Mouse (Mus musculus): Measurements from ENCODE around the gene Adssl1. TPM values are rescaled to one million over a fixed set of nuclear protein-coding genes. Genes with fewer than 3 reads are reported as not detected.
A peak's percentile ranks its signal among the peaks of the same experiment; 100 is the strongest.

Adssl1 gene
- total RNA-seq, 2 experiments from 2014 or later, result 42.9 to 72.4 TPM

DNA sequence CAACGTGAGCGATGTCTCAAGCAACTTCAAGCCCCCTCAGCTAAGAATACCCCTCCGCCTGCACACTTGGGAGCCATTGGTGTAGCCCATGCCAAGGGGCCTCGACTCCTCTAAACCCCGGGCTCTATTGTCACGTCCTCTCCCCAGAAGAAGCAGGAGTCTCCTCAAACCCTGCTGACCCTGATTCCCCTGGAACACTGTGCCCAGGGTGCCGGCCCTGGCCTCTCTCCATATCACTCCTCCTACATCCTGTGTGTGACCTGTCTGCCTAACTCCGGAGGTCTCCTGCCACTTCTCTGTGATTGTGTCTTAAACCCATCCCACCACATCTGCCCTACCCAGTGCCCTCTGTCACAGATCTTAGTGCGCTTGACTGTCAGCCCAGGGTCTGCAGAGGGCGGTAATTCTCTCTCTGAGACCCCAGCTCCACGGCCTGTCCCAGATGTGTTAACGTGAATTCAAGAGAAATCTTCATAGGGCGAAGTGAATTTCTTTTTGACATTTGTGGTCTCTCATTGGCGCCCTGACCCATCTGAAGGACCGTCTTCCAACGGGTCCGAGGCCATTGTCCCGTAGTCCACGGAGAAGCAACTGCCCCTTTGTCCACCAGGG lies 58.2 kb downstream of the Adssl1 start:
- peak; percentile 5 for DNase-seq

- DNase-seq, result peak; percentile 78
These were observed 58.7 kb downstream of the Adssl1 start, which contains the start of gene Zbtb42 for GRCm38 (mm10) chr12:112678555-112679026. Gene Zbtb42 (plus strand): TSS chr12:112678828.

GRCm38 (mm10) chr12:112679027-112679996 lies 59.5 kb downstream of the Adssl1 start:
- DNase-seq, result no peak

- no peak for DNase-seq
These were observed 63.5 kb downstream of the Adssl1 start for GRCm38 (mm10) chr12:112683351-112683750.

- DNase-seq, result no peak
These were observed 68.6 kb downstream of the Adssl1 start for GRCm38 (mm10) chr12:112688458-112688857.

Small RNA genes lying within 50 kb of the gene (microRNA-seq; reads per million reads assigned to microRNA genes)
- not detected for gene Mir6939

Other genes starting within 250 kb of the Adssl1 start
- gene A530016L24Rik, start 130.6 kb upstream of the Adssl1 start, total RNA-seq (2021), result 10 to 100 TPM; 16.2 to 22.6 TPM
- gene Tmem179, start 103.3 kb upstream of the Adssl1 start, total RNA-seq (2021), result 1 to 10 TPM; 4.8 to 6.8 TPM
- gene Inf2, start 31.3 kb upstream of the Adssl1 start, total RNA-seq (2021), result 10 to 100 TPM; 21.7 to 25.4 TPM
- 10 to 100 TPM; 35.9 to 46.7 TPM for gene Siva1, start 24.6 kb downstream of the Adssl1 start, total RNA-seq (2021)
- 100 to 1,000 TPM; 210 to 252 TPM for gene Akt1, start 54.8 kb downstream of the Adssl1 start, total RNA-seq (2021)
- 1 to 10 TPM; 3.9 to 5.5 TPM for gene Zbtb42, start 58.8 kb downstream of the Adssl1 start, total RNA-seq (2021)
- gene Cep170b, start 100.4 kb downstream of the Adssl1 start, total RNA-seq (2021), result 10 to 100 TPM; 28.8 to 29.6 TPM
- 10 to 100 TPM; 10.8 to 13.4 TPM for gene Pld4, start 140.6 kb downstream of the Adssl1 start, total RNA-seq (2021)
- 10 to 100 TPM in 1 of 2 experiments, 1 to 10 TPM in 1; 9.4 to 13.5 TPM for gene Ahnak2, start 182.6 kb downstream of the Adssl1 start, total RNA-seq (2021)
- gene Clba1, start 188.9 kb downstream of the Adssl1 start, total RNA-seq (2021), result 1 to 10 TPM; 4.4 to 5.1 TPM
- gene Cdca4, start 209.4 kb downstream of the Adssl1 start, total RNA-seq (2021), result 10 to 100 TPM; 20.2 to 23.1 TPM
- gene Gpr132, start 248.2 kb downstream of the Adssl1 start, total RNA-seq (2021), result 1 to 10 TPM; 1.1 to 1.2 TPM